Mouse (Mus musculus) lung, embryonic 14.5 days (tissue): ENCODE data around the gene Rbms1. TPM values are rescaled to one million over a fixed set of nuclear protein-coding genes. Genes with fewer than 3 reads are reported as not detected.

ENCODE experiments used
- ATAC-seq: fragments of 200-750 bp; cut with Nextera tagmentation; 2 replicates; pipeline ENCODE4 v1.8.0; 2017; ENCODE audit warnings: mild to moderate bottlenecking, moderate TSS enrichment, moderate library complexity; ENCODE audit not compliant: insufficient read depth
- DNase-seq: peaks from one replicate; pipeline ENCODE4 v3.0.0-alpha.2; 2015
- H3K27ac ChIP-seq: fragments of 300-500 bp; sonication (generic); 2 replicates; pipeline ENCODE4 v1.5.1; 2014; ENCODE audit warnings: low read depth, mild to moderate bottlenecking, moderate library complexity
- H3K27me3 ChIP-seq: fragments of 300-500 bp; sonication (generic); 2 replicates; pipeline ENCODE4 v1.6.1; 2014; ENCODE audit warnings: low read length, control low read depth; ENCODE audit not compliant: insufficient read depth
- H3K36me3 ChIP-seq: fragments of 300-500 bp; sonication (generic); 2 replicates; pipeline ENCODE4 v1.6.1; 2014; ENCODE audit warnings: control low read depth; ENCODE audit not compliant: insufficient read depth
- H3K4me1 ChIP-seq: fragments of 300-500 bp; sonication (generic); 2 replicates; pipeline ENCODE4 v1.6.1; 2014; ENCODE audit warnings: antibody characterized with exemption, control low read depth; ENCODE audit not compliant: insufficient read depth
- H3K4me2 ChIP-seq: fragments of 300-500 bp; sonication (generic); 2 replicates; pipeline ENCODE4 v1.6.1; 2014; ENCODE audit warnings: mild to moderate bottlenecking
- H3K4me3 ChIP-seq: fragments of 300-500 bp; sonication (generic); 2 replicates; pipeline ENCODE4 v1.5.1; 2014; ENCODE audit warnings: low read depth, low read length
- H3K9ac ChIP-seq: fragments of 300-500 bp; sonication (generic); 2 replicates; pipeline ENCODE4 v1.6.1; 2014
- H3K9me3 ChIP-seq: fragments of 300-500 bp; sonication (generic); 2 replicates; pipeline ENCODE4 v1.6.1; 2016; ENCODE audit warnings: low read depth, low read length, control low read depth
- CTCF ChIP-seq: IDR thresholded peaks from 2 replicates; pipeline ENCODE4 v1.5.1; 2016; ENCODE audit warnings: antibody characterized with exemption, low read depth
- WGBS: fragments of 180-500 bp; shearing (Covaris S2); extraction: QIAGEN DNeasy Blood & Tissue Kit; methylation state at CpG from one replicate; pipeline ENCODE4 v1.1.7; 2014; 5-methylcytosine and 5-hydroxymethylcytosine counted together
- polyA plus RNA-seq: library from polyadenylated mRNA; unstranded; fragments of >200 nt; fragmentation: Nextera tagmentation; extraction: Ambion mirVana; gene quantifications from 2 replicates; pipeline ENCODE4 v1.2.1, GENCODE M21; 2014

The Rbms1 gene
- polyA plus RNA-seq, 1 experiment from 2014 or later, result 136 TPM

DNA sequence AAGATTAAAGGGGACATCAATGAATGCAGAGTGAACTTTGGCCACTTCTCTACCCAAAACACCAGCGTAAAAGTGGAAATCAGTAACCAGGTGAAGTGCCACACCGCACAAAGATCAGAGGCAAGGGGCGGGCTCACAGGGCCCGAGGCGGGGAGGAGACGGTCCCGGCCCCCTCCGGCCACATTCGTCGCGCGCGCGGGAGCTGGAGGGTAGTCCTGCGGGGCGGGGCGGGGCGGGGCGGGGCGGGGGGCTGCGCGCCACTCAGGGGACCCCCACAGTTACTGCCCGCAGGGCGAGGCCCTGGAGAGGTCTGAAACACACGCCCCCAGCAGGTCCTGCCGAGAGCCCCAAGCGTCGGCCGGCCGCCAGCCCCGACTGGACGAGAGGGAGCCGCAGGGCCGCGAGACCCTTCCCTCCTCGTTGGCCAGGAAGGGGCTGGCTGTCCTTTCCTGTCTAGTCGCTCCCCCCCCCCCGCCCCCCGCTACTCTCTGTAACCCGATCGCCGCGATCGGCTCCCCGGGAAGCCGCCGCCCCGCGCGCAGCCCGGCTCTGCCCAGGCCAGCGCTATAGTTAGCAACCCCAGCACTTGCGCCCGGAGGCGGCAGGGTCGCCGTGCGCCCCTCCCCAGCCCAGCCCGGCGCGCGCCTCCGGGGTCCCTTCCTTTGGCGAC lies 856 bp downstream of the Rbms1 start:
- H3K9me3 ChIP-seq, result no peaks in the 10 kb centered on the region
- 0 out of 2 replicates have a peak, but pooled peaks have one; percentile 27 for TF ChIP-seq CTCF
- peak; percentile 92 for ATAC-seq
- peak; percentile 87 for DNase-seq
- peak overlapping the region; percentile 99 for H3K27ac ChIP-seq
- H3K9ac ChIP-seq, result peak overlapping the region; percentile 89
- peak overlapping the region; percentile 62 for H3K4me2 ChIP-seq
- H3K4me3 ChIP-seq, result peak overlapping the region; percentile 80
- under 1% methylated on average over 55 of the region's 64 CpGs for WGBS
- H3K36me3 ChIP-seq, result no peaks in the 10 kb centered on the region
- no peaks in the 10 kb centered on the region for H3K27me3 ChIP-seq
- peaks cover 5% of the 10 kb centered on the region; the same call in 1 of the 2 replicates for H3K4me1 ChIP-seq

DNA sequence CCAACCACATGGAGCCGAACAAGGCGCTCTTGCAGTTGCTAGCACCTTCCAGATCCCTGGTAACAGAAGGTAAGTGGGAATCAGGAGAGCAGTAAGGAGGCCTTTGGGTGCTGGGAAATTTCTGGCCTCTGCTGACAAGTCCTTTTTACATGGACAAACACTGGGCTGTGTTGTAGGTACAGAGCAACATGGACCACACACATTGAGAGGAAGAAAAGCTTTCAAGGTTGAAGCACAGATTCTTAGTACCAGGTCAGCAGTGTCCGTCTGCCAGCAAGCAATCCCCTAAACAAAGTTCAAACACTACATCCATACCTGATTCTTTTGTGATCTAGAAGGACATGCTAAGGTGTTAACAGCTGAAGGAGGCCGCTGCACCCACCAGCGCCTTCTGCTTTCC lies 1.7 kb downstream of the Rbms1 start:
- DNase-seq, result peak; percentile 30
- Histone ChIP-seq H3K27ac (peak overlapping the region; percentile 99; the same call in 1 of the 2 replicates), H3K4me3 (peak overlapping the region; percentile 80), H3K4me2 (peak overlapping the region; percentile 62), H3K9ac (peak overlapping the region; percentile 89), H3K4me1 (peaks cover 5% of the 10 kb centered on the region; the same call in 1 of the 2 replicates), H3K9me3 (no peaks in the 10 kb centered on the region), H3K27me3 (no peaks in the 10 kb centered on the region), H3K36me3 (no peaks in the 10 kb centered on the region)
- TF ChIP-seq CTCF, result no peak
- 14% methylated on average over 5 of the region's 5 CpGs for WGBS
- ATAC-seq, result no peak

DNA sequence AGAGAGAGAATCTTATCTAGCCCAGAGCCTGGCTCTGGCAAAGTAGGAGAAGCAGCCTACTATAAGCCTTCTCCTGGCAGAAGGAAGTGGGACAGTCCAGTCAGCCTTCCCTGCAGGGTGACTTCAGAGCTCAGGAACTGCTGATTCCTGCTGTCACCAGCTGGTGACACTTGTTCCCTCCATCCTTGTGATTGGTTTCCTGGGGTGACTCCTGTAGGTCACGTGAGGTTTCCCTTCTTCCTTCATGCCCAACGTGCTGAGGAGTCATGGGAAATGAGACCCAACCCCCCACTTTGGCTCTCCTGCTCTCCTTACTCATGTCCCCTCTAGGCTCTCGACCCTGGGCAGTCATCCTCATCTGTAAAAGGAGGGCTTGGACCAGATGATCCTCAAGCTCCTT lies 14.8 kb downstream of the Rbms1 start:
- Histone ChIP-seq H3K36me3 (no peaks in the 10 kb centered on the region; the same call in 1 of the 2 replicates), H3K9ac (no peak overlapping the region), H3K4me1 (no peaks in the 10 kb centered on the region), H3K27ac (no peak overlapping the region), H3K27me3 (no peaks in the 10 kb centered on the region), H3K9me3 (no peaks in the 10 kb centered on the region; the same call in 1 of the 2 replicates), H3K4me2 (no peak overlapping the region), H3K4me3 (no peak overlapping the region)
- no peak for TF ChIP-seq CTCF
- WGBS, result 56% methylated on average over 3 of the region's 3 CpGs
- ATAC-seq (no peak), DNase-seq (no peak)

DNA sequence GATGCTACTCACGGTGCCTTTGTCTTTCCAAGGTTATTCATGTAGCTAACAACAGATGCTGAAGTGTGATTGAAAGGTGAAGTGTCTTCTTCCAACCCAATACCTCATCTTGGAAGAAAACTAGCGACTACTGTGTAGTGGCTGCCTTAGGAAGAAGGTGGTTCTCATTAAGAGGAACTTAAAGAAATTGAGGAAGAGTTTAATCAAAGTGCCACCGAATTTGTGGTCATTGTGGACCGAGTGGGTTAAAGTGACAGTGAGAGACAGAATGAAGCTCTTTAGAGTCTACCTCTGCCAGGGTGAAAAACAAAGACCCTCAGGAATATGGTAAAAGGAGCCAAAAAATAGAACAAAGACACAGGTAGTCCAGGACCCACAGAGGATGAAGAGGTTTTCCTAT lies 15.2 kb downstream of the Rbms1 start:
- Histone ChIP-seq H3K4me3 (no peak overlapping the region), H3K27ac (no peak overlapping the region), H3K9me3 (no peaks in the 10 kb centered on the region; the same call in 1 of the 2 replicates), H3K27me3 (no peaks in the 10 kb centered on the region), H3K4me2 (no peak overlapping the region), H3K36me3 (no peaks in the 10 kb centered on the region; the same call in 1 of the 2 replicates), H3K9ac (no peak overlapping the region), H3K4me1 (no peaks in the 10 kb centered on the region)
- WGBS, result 89% methylated on average over 4 of the region's 4 CpGs
- ATAC-seq, result no peak
- DNase-seq, result no peak
- no peak for TF ChIP-seq CTCF

DNA sequence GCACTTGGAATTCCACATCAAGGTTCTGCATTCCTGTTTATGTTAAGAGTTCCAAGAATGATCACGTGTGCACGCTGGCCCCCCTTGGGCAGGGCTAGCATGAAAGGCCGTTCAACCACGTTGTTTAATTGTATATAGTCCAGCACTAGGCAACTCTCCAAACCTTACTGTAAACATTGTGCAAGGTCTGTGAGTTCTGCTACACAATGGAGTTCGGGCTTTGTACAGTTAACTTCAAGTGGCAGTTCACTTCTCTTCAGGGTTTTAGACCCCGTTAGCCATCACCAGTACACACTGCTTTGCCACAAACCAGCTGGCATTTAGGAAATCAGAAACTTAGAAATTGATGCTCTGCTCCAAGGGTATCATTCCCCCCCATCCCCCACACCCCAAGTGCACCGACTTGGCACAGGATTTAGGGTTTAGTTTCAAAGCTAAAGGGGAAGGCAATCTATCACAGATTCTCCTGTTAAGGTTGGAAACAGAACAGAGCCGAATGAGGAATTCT lies 22.5 kb downstream of the Rbms1 start:
- Histone ChIP-seq H3K27ac (peak overlapping the region; percentile 91), H3K4me3 (peak overlapping the region; percentile 25), H3K27me3 (no peaks in the 10 kb centered on the region), H3K4me1 (peaks cover 19% of the 10 kb centered on the region), H3K4me2 (peak overlapping the region; percentile 65), H3K9ac (no peak overlapping the region), H3K9me3 (no peaks in the 10 kb centered on the region), H3K36me3 (no peaks in the 10 kb centered on the region; the same call in 1 of the 2 replicates)
- DNase-seq, result peak; percentile 99
- peak; percentile 99 for ATAC-seq
- no peak for TF ChIP-seq CTCF
- WGBS, result 4% methylated on average over 8 of the region's 8 CpGs

DNA sequence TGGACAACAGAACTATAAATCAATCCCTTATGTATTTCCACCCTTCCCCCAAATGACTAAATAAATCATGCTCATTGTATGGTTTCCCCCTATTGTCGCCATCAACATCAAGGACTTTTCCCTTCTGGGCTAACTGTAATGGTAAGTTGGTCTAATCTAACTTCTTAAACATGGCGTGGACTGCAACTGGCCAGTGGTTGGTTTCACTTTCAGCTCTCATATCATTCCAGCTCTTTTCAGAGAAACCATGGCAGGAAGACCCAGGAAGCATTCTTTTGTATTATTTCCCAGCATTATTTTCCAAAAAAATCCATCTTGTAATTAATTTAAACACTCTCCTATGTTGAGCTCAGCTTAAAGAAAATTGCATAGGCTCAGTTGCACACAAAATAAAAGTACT lies 23.0 kb downstream of the Rbms1 start:
- peak overlapping the region; percentile 25 for H3K4me3 ChIP-seq
- peaks cover 19% of the 10 kb centered on the region for H3K4me1 ChIP-seq
- WGBS, result 30% methylated on average over 2 of the region's 2 CpGs
- H3K9ac ChIP-seq, result no peak overlapping the region
- TF ChIP-seq CTCF, result no peak
- no peaks in the 10 kb centered on the region for H3K9me3 ChIP-seq
- no peaks in the 10 kb centered on the region; the same call in 1 of the 2 replicates for H3K36me3 ChIP-seq
- H3K4me2 ChIP-seq, result peak overlapping the region; percentile 65
- H3K27ac ChIP-seq, result peak overlapping the region; percentile 91
- no peak for DNase-seq
- H3K27me3 ChIP-seq, result no peaks in the 10 kb centered on the region
- ATAC-seq, result peak; percentile 32

DNA sequence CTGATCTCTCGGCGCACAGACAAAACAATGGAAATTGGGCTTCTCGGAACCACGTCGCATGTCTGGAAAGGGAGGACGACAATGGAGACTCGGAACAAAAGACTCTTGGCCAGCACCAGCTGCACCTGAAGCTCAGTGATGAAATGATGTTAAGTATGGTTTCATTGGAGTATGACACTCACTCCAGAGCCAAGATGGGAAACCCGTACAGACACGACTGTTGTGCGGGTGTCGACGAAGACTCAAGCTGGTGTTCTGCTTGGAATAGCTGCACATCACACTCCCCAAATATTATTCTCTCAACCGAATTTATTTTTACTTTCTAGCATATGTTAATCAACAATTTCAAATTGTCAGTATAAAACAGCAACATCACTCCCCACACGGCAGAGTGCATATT lies 26.1 kb downstream of the Rbms1 start:
- ATAC-seq (no peak), DNase-seq (no peak)
- Histone ChIP-seq H3K27ac (no peak overlapping the region), H3K9ac (no peak overlapping the region), H3K4me3 (no peak overlapping the region), H3K36me3 (no peaks in the 10 kb centered on the region), H3K9me3 (no peaks in the 10 kb centered on the region), H3K4me2 (no peak overlapping the region), H3K4me1 (peaks cover 18% of the 10 kb centered on the region), H3K27me3 (no peaks in the 10 kb centered on the region)
- TF ChIP-seq CTCF, result no peak
- WGBS, result 79% methylated on average over 14 of the region's 14 CpGs
